Mouse (Mus musculus): ENCODE data around the gene Ugdh.

GRCm38 (mm10) chr5:65457086-65457827 lies 21.5 kb upstream of the Ugdh start:
- TF ChIP-seq CTCF (IDR thresholded peaks at IDR 0.05 in 2 of 3, conservative IDR thresholded peaks at IDR 0.05 in 1 of 3; ENCODE audit: control insufficient read depth in 1 of 3, insufficient read depth in 1 of 3, low read depth in 2 of 3, low read length in 3 of 3, poor library complexity in 1 of 3, severe bottlenecking in 1 of 3) (no peak), MAFK (IDR thresholded peaks at IDR 0.05; ENCODE audit: borderline replicate concordance, low read depth, low read length) (no peak), RCOR1 (IDR thresholded peaks at IDR 0.05; ENCODE audit: low read depth, low read length) (no peak), BHLHE40 (IDR thresholded peaks at IDR 0.05; ENCODE audit: borderline replicate concordance, low read depth, low read length) (no peak), POLR2A (IDR thresholded peaks at IDR 0.05; ENCODE audit: control insufficient read depth in 1 of 2, insufficient read depth in 1 of 2, low read depth in 1 of 2, low read length in 2 of 2, poor library complexity in 1 of 2) (no peak), RAD21 (IDR thresholded peaks at IDR 0.05; ENCODE audit: low read depth, low read length) (no peak), ZMIZ1 (IDR thresholded peaks at IDR 0.05; ENCODE audit: low read depth, low read length) (no peak), MEF2A (IDR thresholded peaks at IDR 0.05; ENCODE audit: extremely low read depth, insufficient replicate concordance, low read depth, low read length, poor library complexity, severe bottlenecking) (no peak), ZNF384 (IDR thresholded peaks at IDR 0.05; ENCODE audit: low read depth, low read length) (no peak), POLR2AphosphoS2 (IDR thresholded peaks at IDR 0.05; ENCODE audit: low read length) (no peak)
